Mouse (Mus musculus) stomach, postnatal 0 days (tissue): Measurements from ENCODE around the gene Map3k3. TPM values are rescaled to one million over a fixed set of nuclear protein-coding genes. Genes with fewer than 3 reads are reported as not detected.

ENCODE experiments used
- ATAC-seq: fragments of 200-750 bp; cut with Nextera tagmentation; 2 replicates; pipeline ENCODE4 v1.8.0; 2017; ENCODE audit not compliant: low FRiP score, low TSS enrichment
- DNase-seq: peaks from one replicate; pipeline ENCODE4 v3.0.0-alpha.2; 2016; ENCODE audit warnings: low spot score
- H3K27ac ChIP-seq: fragments of 300-500 bp; sonication (generic); replicated peaks from 2 replicates; pipeline ENCODE4 v1.5.1; 2014; ENCODE audit warnings: mild to moderate bottlenecking, control low read depth
- H3K27me3 ChIP-seq: fragments of 300-500 bp; sonication (generic); 2 replicates; pipeline ENCODE4 v1.6.1; 2014; ENCODE audit warnings: low read length; ENCODE audit not compliant: control insufficient read depth, insufficient read depth
- H3K36me3 ChIP-seq: fragments of 300-500 bp; sonication (generic); 2 replicates; pipeline ENCODE4 v1.6.1; 2014; ENCODE audit warnings: low read length, mixed read lengths; ENCODE audit not compliant: control insufficient read depth, insufficient read depth
- H3K4me1 ChIP-seq: fragments of 300-500 bp; sonication (generic); replicated peaks from 2 replicates; pipeline ENCODE4 v1.6.1; 2014; ENCODE audit warnings: antibody characterized with exemption; ENCODE audit not compliant: control insufficient read depth, insufficient read depth
- H3K4me2 ChIP-seq: fragments of 300-500 bp; sonication (generic); replicated peaks from 2 replicates; pipeline ENCODE4 v1.6.1; 2014; ENCODE audit warnings: low read depth, mild to moderate bottlenecking, control low read depth, moderate library complexity
- H3K4me3 ChIP-seq: fragments of 300-500 bp; sonication (generic); 2 replicates; pipeline ENCODE4 v1.5.1; 2014; ENCODE audit warnings: low read depth, low read length, control low read depth
- H3K9ac ChIP-seq: fragments of 300-500 bp; sonication (generic); 2 replicates; pipeline ENCODE4 v1.6.1; 2014; ENCODE audit warnings: mild to moderate bottlenecking, low read length, control low read depth, mixed read lengths
- H3K9me3 ChIP-seq: fragments of 300-500 bp; sonication (generic); 2 replicates; pipeline ENCODE4 v1.6.1; 2016; ENCODE audit warnings: low read length; ENCODE audit not compliant: control insufficient read depth
- CTCF ChIP-seq: IDR thresholded peaks from 2 replicates; pipeline ENCODE4 v1.5.1; 2016; ENCODE audit warnings: antibody characterized with exemption, low read depth, mild to moderate bottlenecking, moderate library complexity
- EP300 ChIP-seq: optimal IDR thresholded peaks from 2 replicates; pipeline ENCODE3; 2016; ENCODE audit warnings: antibody characterized with exemption
- WGBS: fragments of 180-500 bp; shearing (Covaris S2); extraction: QIAGEN DNeasy Blood & Tissue Kit; methylation state at CpG from one replicate; pipeline ENCODE4 v1.1.7; 2014; 5-methylcytosine and 5-hydroxymethylcytosine counted together
- polyA plus RNA-seq: library from polyadenylated mRNA; unstranded; fragments of >200 nt; fragmentation: Nextera tagmentation; extraction: Ambion mirVana; gene quantifications from 2 replicates; pipeline ENCODE4 v1.2.1, GENCODE M21; 2015

The Map3k3 gene
- polyA plus RNA-seq, 1 experiment from 2014 or later, result 8.7 TPM

DNA sequence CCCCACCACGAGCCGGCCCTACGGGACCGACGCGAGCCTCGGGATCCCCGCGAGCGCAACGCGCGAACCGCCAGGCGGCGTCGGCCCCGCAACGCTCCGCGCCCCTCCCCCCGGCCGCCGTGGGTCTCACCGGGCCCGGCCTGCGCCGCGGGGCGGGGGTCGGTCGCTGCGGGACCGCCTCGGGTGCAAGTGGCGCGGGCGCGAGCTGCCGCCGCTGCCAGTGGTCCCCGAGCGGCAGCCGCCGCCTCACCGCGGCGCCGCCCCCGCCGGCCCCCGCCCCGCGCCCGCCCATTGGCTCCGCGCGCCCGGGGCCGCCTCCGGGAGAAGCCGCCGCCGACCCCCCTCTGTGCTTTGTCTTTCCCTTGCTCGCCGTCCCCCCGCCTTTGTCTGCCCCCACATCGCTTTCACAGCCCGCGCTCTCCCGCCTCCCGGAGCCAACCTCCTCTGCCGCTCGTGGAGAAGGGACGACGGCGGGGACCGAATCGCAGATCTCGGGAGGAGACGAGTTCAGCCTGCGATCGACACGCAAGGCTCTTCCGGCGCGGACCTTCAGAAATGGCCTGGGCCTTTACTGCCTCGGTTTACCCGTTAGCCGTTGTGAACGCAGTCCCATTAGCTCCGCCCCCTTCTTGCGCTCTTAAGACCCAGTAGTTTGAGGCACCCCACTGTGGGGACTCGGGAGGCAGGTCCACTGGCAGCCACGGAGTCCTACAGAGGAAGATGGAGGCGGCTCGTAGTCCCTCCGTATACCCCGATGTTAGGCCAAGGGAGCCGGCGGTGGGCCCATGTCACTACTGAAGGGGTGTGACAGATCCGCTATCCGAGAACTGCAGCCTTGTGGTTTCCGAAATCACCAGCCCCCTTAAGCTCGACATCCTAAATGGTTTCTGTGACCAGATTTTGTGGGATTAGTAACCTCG, 75.8 kb downstream of the Map3k3 start:
- peak; percentile 66 for DNase-seq
- Histone ChIP-seq H3K4me3 (peak overlapping the region; percentile 69), H3K9me3 (no peaks in the 10 kb centered on the region), H3K27ac (peak overlapping the region; percentile 88), H3K9ac (peak overlapping the region; percentile 83), H3K4me1 (0 out of 2 replicates have a peak, but pooled peaks cover 2% of the 10 kb centered on the region), H3K4me2 (peak overlapping the region; percentile 92), H3K27me3 (no peaks in the 10 kb centered on the region), H3K36me3 (peaks cover 5% of the 10 kb centered on the region)
- peak; percentile 35 for ATAC-seq
- under 1% methylated on average over 67 of the region's 106 CpGs for WGBS
- TF ChIP-seq CTCF (peak; percentile 36; the same call in 1 of the 2 replicates), EP300 (no peak)

DNA sequence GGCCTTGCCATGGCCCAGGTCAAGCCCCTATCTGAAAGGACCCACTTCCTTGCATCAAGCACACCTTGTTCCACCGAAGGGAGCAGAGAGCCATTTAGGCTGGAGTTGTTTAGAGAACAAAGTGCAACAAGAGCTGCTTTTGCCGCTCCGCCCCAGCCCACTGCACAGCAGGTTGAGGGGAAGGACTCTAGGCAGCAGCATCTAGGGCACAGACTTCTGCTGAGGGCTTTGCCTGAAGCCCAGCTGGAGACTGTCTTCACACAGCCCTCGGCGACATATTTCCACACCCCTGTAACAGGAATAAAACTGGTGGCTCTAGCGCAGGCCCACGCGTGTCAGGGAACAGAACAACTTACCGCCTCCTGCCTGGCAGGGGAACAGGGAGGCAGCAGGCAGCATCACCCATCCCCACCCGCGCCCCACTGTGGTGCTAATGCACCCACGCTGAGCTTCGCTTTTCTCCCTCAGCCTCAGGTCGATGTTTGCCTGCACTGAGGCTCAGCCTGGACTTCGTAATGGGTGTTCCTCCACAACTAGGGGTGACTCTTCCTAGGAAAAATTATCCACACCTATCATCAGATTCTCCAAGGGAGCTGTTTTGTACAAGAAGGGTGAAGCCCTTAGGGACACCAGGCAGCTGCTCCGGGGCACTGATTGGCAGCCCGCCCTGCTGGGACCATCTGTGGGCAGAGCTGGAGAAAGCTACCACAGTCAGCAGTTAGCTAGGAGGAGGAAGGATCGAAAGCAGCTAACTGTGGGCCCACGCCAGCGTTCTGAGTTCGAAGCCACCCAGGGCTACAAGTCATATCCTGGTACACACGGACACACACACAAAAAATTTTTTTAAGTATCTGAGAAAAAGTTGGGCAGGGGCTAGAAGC, 76.7 kb downstream of the Map3k3 start, which contains the start of the genes Gm10840 and Limd2:
Gene Gm10840 (plus strand): TSS at position 10 of the 881 bp plus-strand sequence.
Gene Limd2 (minus strand): TSS at position 20 of the 881 bp plus-strand sequence.
- Histone ChIP-seq H3K4me3 (peak within 1 kb of the TSS; percentile 69), H3K36me3 (peaks cover 2% of the 10 kb centered on the region), H3K9me3 (no peaks in the 10 kb centered on the region), H3K27me3 (no peaks in the 10 kb centered on the region), H3K4me2 (peak within 1 kb of the TSS; percentile 92), H3K27ac (peak within 1 kb of the TSS; percentile 88), H3K9ac (peak within 1 kb of the TSS; percentile 83), H3K4me1 (0 out of 2 replicates have a peak, but pooled peaks cover 2% of the 10 kb centered on the region)
- no peak for DNase-seq
- ATAC-seq, result no peak; the same call in 1 of the 2 replicates
- TF ChIP-seq EP300 (no peak), CTCF (no peak)
- WGBS, result 35% methylated on average over 22 of the region's 22 CpGs

DNA sequence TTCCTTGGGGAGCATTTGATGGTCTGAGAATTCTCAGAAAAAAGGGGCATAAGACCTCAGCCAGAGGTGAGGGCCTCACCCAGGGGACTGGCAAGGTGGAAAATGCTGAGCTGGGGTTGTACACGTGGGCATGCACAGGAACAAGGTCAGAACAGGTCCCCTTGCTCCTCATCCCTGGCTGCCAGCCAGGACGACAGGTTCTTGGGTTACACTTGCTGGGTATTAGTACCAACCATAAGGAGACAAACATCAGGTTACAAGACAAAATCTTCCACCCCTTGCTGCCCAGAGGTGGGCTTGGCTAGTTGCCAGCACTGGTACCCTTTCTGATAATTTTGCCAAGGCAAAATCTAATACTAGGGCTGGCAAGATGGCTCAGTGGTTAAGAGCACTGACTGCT, 77.8 kb downstream of the Map3k3 start:
- H3K9ac ChIP-seq, result no peak overlapping the region
- 75% methylated on average over 2 of the region's 2 CpGs for WGBS
- no peaks in the 10 kb centered on the region for H3K9me3 ChIP-seq
- H3K27ac ChIP-seq, result no peak overlapping the region
- DNase-seq (no peak), ATAC-seq (no peak)
- H3K4me2 ChIP-seq, result no peak overlapping the region
- 0 out of 2 replicates have a peak, but pooled peaks cover 2% of the 10 kb centered on the region for H3K4me1 ChIP-seq
- no peaks in the 10 kb centered on the region for H3K27me3 ChIP-seq
- peaks cover 4% of the 10 kb centered on the region; the same call in 1 of the 2 replicates for H3K36me3 ChIP-seq
- TF ChIP-seq CTCF, result no peak
- no peak overlapping the region for H3K4me3 ChIP-seq

DNA sequence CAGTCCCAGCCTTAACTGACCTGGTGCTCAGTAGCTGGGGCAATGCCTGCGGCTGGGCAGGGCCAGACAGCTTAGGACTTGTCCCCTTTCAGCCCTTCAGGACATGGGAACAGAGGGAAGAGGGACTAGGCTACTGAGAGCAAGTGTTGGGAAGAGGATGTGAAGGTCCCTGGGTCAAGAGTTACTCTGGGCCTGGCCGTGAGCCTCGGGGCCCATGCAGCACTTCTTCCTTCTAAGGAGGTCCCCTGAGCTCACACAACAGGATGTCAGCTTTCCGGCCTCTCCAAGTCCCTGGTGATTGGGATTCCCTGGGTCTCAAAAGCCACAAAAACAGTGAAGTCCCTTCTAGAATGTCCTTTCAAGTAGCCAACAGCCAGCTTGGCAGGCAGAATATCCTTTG, 79.1 kb downstream of the Map3k3 start:
- H3K4me3 ChIP-seq, result no peak overlapping the region
- H3K9ac ChIP-seq, result no peak overlapping the region
- peaks cover 4% of the 10 kb centered on the region; the same call in 1 of the 2 replicates for H3K36me3 ChIP-seq
- DNase-seq, result no peak
- H3K4me1 ChIP-seq, result 0 out of 2 replicates have a peak, but pooled peaks cover 2% of the 10 kb centered on the region
- no peaks in the 10 kb centered on the region for H3K9me3 ChIP-seq
- no peak for ATAC-seq
- no peak overlapping the region for H3K4me2 ChIP-seq
- TF ChIP-seq CTCF (no peak), EP300 (no peak)
- H3K27ac ChIP-seq, result no peak overlapping the region
- 84% methylated on average over 4 of the region's 4 CpGs for WGBS
- H3K27me3 ChIP-seq, result no peaks in the 10 kb centered on the region

DNA sequence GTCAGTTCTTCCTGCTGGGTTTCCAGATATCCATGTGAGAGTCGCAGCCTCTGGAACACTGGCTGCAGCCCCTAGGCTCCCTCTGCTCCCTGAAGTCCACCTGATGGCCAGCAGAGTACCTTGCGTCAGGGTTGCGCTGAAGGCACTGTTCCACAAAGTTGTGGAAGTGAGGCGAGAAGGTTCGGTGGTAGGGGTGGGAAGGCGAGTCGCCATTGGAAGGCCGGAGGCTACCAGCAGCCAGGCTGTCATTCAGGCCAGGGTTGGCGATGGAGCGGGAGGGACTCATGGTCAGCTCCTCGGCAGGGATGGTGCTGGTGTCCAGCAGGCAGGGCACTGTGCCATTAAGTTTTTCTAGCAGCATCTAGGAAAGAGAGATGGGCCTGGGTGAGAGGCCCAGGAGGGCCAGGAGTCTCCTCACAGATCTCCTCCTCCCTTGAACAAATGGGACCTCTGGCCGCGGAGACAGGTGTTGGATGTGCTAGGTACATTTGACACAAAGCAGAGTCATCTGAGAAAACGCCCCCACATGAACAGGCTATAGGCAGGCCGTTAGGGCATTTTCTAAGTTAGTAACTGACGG, 80.3 kb downstream of the Map3k3 start:
- DNase-seq (no peak), ATAC-seq (no peak)
- Histone ChIP-seq H3K36me3 (peaks cover 4% of the 10 kb centered on the region; the same call in 1 of the 2 replicates), H3K4me1 (no peaks in the 10 kb centered on the region), H3K27me3 (no peaks in the 10 kb centered on the region), H3K9ac (no peak overlapping the region), H3K4me3 (no peak overlapping the region), H3K27ac (no peak overlapping the region), H3K4me2 (no peak overlapping the region), H3K9me3 (no peaks in the 10 kb centered on the region)
- WGBS, result 90% methylated on average over 16 of the region's 16 CpGs
- TF ChIP-seq CTCF (no peak), EP300 (no peak)
